Mouse (Mus musculus): ENCODE data around the gene Dnajc3.

Gene Dnajc3

GRCm38 (mm10) chr14:118937533-118938492, at the start of gene Dnajc3:
TSS of gene Dnajc3 (plus strand) at chr14:118937976.
- peak; percentile 100 for DNase-seq (ENCODE audit: low spot score in 2 of 2)

GRCm38 (mm10) chr14:118890101-118890500, 47.7 kb upstream of the Dnajc3 start:
- DNase-seq (ENCODE audit: low spot score in 2 of 2) = peak; percentile 51 to 85

- no peak for DNase-seq (ENCODE audit: low spot score in 2 of 2)
Measured at GRCm38 (mm10) chr14:118895228-118895627, 42.5 kb upstream of the Dnajc3 start.

- DNase-seq (ENCODE audit: low spot score in 2 of 2) = no peak
Measured at GRCm38 (mm10) chr14:118895655-118896054, 42.1 kb upstream of the Dnajc3 start.

GRCm38 (mm10) chr14:118899940-118900339, 37.8 kb upstream of the Dnajc3 start:
- no peak for DNase-seq (ENCODE audit: low spot score in 2 of 2)

GRCm38 (mm10) chr14:118900911-118901310, 36.9 kb upstream of the Dnajc3 start:
- DNase-seq (ENCODE audit: low spot score in 2 of 2) = no peak

GRCm38 (mm10) chr14:118903397-118903796, 34.4 kb upstream of the Dnajc3 start:
- no peak for DNase-seq (ENCODE audit: low spot score in 2 of 2)

GRCm38 (mm10) chr14:118903867-118904562, 33.8 kb upstream of the Dnajc3 start:
- DNase-seq (ENCODE audit: low spot score in 2 of 2) = no peak

GRCm38 (mm10) chr14:118907592-118907991, 30.2 kb upstream of the Dnajc3 start:
- DNase-seq (ENCODE audit: low spot score in 2 of 2) = no peak

GRCm38 (mm10) chr14:118909872-118910271, 27.9 kb upstream of the Dnajc3 start:
- DNase-seq (ENCODE audit: low spot score in 2 of 2) = no peak

- DNase-seq (ENCODE audit: low spot score in 2 of 2) = peak; percentile 65 to 81
Measured at GRCm38 (mm10) chr14:118910332-118911222, 27.2 kb upstream of the Dnajc3 start.

GRCm38 (mm10) chr14:118911521-118911920, 26.3 kb upstream of the Dnajc3 start:
- no peak for DNase-seq (ENCODE audit: low spot score in 2 of 2)

- DNase-seq (ENCODE audit: low spot score in 2 of 2) = no peak
Measured at GRCm38 (mm10) chr14:118913651-118914050, 24.1 kb upstream of the Dnajc3 start.

- DNase-seq (ENCODE audit: low spot score in 2 of 2) = no peak
Measured at GRCm38 (mm10) chr14:118919025-118919424, 18.8 kb upstream of the Dnajc3 start.

GRCm38 (mm10) chr14:118920654-118921053, 17.1 kb upstream of the Dnajc3 start:
- DNase-seq (ENCODE audit: low spot score in 2 of 2) = no peak

- DNase-seq (ENCODE audit: low spot score in 2 of 2) = no peak
Measured at GRCm38 (mm10) chr14:118922251-118922650, 15.5 kb upstream of the Dnajc3 start.

- DNase-seq (ENCODE audit: low spot score in 2 of 2) = no peak
Measured at GRCm38 (mm10) chr14:118922667-118923184, 15.1 kb upstream of the Dnajc3 start.

- peak; percentile 77 to 83 for DNase-seq (ENCODE audit: low spot score in 2 of 2)
Measured at GRCm38 (mm10) chr14:118924673-118925615, 12.8 kb upstream of the Dnajc3 start, which contains the start of gene Dzip1. TSS of gene Dzip1 (minus strand) at chr14:118925460.

GRCm38 (mm10) chr14:118928565-118928964, 9.2 kb upstream of the Dnajc3 start:
- no peak for DNase-seq (ENCODE audit: low spot score in 2 of 2)

GRCm38 (mm10) chr14:118929779-118930178, 8.0 kb upstream of the Dnajc3 start:
- no peak for DNase-seq (ENCODE audit: low spot score in 2 of 2)
